Mouse (Mus musculus) intestine, embryonic 14.5 days (tissue): ENCODE measurements at regions not wholly inside any gene's neighbourhood (a gene's known extent, or its start where the extent isn't known, plus 50 kb on each side); places are given as distances from the start of the nearest gene placed in this dataset.

Experiments
- ATAC-seq: fragments of 200-750 bp; cut with Nextera tagmentation; replicated peaks from 2 replicates; pipeline ENCODE4 v1.8.0; 2017; ENCODE audit warnings: low read depth, moderate number of reproducible peaks, moderate TSS enrichment, moderate library complexity; ENCODE audit not compliant: low FRiP score, low TSS enrichment
- DNase-seq: peaks from one replicate; pipeline ENCODE4 v3.0.0-alpha.2; 2018; ENCODE audit warnings: low spot score
- H3K27ac ChIP-seq: fragments of 300-500 bp; sonication (generic); 2 replicates; pipeline ENCODE4 v1.5.1; 2014; ENCODE audit warnings: low read depth, mild to moderate bottlenecking, control low read depth
- H3K27me3 ChIP-seq: fragments of 300-500 bp; sonication (generic); replicated peaks from 2 replicates; pipeline ENCODE4 v1.6.1; 2014; ENCODE audit warnings: low read length, control low read depth; ENCODE audit not compliant: control insufficient read depth, insufficient read depth
- H3K36me3 ChIP-seq: fragments of 300-500 bp; sonication (generic); 2 replicates; pipeline ENCODE4 v1.6.1; 2014; ENCODE audit warnings: low read length, control low read depth; ENCODE audit not compliant: control insufficient read depth, insufficient read depth
- H3K4me1 ChIP-seq: fragments of 300-500 bp; sonication (generic); replicated peaks from 2 replicates; pipeline ENCODE4 v1.6.1; 2014; ENCODE audit warnings: low read length, control low read depth, mixed read lengths; ENCODE audit not compliant: control insufficient read depth, insufficient read depth
- H3K4me2 ChIP-seq: fragments of 300-500 bp; sonication (generic); 2 replicates; pipeline ENCODE4 v1.6.1; 2014; ENCODE audit warnings: low read length
- H3K4me3 ChIP-seq: fragments of 300-500 bp; sonication (generic); 2 replicates; pipeline ENCODE4 v1.5.1; 2014; ENCODE audit warnings: low read depth, low read length, control low read depth, mixed read lengths
- H3K9ac ChIP-seq: fragments of 300-500 bp; sonication (generic); 2 replicates; pipeline ENCODE4 v1.6.1; 2014; ENCODE audit warnings: mild to moderate bottlenecking, low read length
- H3K9me3 ChIP-seq: fragments of 300-500 bp; sonication (generic); 2 replicates; pipeline ENCODE4 v1.6.1; 2016; ENCODE audit warnings: low read length, control low read depth; ENCODE audit not compliant: control insufficient read depth
- WGBS: fragments of 180-500 bp; shearing (Covaris S2); extraction: QIAGEN DNeasy Blood & Tissue Kit; methylation state at CpG from one replicate; pipeline ENCODE4 v1.1.7; 2014; 5-methylcytosine and 5-hydroxymethylcytosine counted together

DNA sequence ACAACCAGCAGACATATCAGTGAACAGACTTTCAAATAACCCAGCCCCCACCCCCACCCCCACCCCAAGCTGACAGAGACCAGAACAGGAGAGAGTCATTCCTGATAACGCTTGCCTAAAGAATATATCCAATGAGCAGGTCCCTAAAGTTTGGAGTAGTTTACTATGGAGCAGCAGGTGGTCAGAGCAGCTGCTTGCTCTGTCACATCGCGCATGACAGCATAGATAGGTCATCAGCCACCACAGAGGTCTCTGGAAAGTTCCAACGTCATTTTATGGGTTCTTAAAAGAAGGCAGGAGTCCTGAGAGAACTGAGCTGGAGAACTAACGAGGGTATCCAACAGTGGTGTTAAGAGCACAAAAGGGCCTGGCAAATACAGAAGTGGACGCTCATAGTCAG lies 402.4 kb downstream of the H2al1j start:
- WGBS = 70% methylated on average over 6 of the region's 6 CpGs
- no peaks in the 10 kb centered on the region for H3K36me3 ChIP-seq
- ATAC-seq = no peak
- no peak for DNase-seq
- H3K4me3 ChIP-seq = no peak overlapping the region
- no peaks in the 10 kb centered on the region; the same call in 1 of the 2 replicates for H3K27me3 ChIP-seq
- no peak overlapping the region for H3K27ac ChIP-seq
- no peaks in the 10 kb centered on the region; the same call in 1 of the 2 replicates for H3K4me1 ChIP-seq
- no peak overlapping the region for H3K4me2 ChIP-seq
- no peaks in the 10 kb centered on the region for H3K9me3 ChIP-seq
- no peak overlapping the region for H3K9ac ChIP-seq

DNA sequence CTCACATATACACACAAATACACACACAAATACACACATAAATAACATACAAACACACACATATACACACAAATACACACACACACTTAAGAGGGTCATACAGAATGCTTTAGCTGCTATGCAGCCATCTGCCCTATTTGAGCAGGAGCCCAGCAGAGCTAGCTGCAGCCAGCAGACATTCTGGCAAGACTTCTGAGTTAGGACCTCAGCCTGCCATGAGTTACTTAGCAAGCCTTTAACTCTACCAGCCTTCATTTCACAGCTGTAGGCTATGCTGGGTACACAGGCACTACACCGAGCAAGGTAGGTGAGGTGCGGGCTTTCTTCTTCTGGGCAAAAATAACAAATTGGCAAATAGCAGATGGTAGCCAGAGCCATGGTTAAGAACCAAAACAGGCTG lies 404.7 kb downstream of the H2al1j start:
- 92% methylated on average over 2 of the region's 2 CpGs for WGBS
- no peaks in the 10 kb centered on the region for H3K9me3 ChIP-seq
- peaks cover 5% of the 10 kb centered on the region; the same call in 1 of the 2 replicates for H3K4me1 ChIP-seq
- DNase-seq = no peak
- no peak overlapping the region for H3K4me3 ChIP-seq
- no peak overlapping the region for H3K9ac ChIP-seq
- no peak overlapping the region for H3K27ac ChIP-seq
- H3K36me3 ChIP-seq = no peaks in the 10 kb centered on the region
- H3K27me3 ChIP-seq = no peaks in the 10 kb centered on the region; the same call in 1 of the 2 replicates
- no peak for ATAC-seq
- H3K4me2 ChIP-seq = no peak overlapping the region

DNA sequence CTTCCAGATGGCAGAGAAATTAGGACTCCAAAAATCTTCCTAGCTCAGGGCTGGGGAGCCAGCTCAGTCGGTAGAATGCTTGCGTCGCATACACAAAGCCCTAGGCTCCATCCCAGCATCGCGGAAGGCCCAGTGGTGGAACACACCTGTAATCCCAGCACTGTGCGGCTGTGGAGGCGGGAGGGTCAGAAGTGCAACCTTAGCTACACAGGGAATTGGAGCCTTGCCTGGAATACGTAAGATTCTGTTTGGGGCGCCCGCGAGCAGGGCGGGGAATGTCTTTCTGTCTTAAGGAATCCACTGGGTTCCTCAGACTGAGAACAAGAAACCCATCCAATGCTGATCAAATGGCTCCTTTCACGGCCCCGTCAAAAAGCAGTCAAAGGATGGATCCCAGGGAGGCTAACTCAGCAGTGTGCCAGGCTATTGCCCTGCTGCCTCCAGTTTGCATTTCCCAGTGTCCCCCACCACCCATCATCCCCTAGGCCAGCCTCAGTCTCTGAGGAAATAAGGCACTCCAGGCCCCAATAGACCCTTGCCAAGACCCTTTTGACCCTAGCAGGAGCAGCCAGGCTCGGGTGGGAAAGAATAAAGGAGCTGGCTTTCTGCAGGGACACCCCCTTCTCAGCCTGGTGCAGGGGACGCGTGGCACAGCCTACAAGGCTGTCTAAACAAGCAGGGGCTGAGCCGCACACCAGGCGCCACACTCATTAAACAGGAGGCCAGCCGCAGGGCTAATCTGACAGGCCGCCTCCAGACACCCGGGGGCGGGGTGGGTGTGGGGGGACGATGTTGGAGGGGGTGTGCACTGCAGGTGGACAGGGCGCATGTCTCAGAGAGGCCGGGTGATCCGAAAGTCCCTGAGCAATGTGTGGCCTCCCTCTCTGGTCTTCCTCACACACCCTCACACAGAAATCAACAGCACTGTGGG lies 407.1 kb downstream of the H2al1j start:
- WGBS = 33% methylated on average over 26 of the region's 27 CpGs
- ATAC-seq = peak; percentile 66

DNA sequence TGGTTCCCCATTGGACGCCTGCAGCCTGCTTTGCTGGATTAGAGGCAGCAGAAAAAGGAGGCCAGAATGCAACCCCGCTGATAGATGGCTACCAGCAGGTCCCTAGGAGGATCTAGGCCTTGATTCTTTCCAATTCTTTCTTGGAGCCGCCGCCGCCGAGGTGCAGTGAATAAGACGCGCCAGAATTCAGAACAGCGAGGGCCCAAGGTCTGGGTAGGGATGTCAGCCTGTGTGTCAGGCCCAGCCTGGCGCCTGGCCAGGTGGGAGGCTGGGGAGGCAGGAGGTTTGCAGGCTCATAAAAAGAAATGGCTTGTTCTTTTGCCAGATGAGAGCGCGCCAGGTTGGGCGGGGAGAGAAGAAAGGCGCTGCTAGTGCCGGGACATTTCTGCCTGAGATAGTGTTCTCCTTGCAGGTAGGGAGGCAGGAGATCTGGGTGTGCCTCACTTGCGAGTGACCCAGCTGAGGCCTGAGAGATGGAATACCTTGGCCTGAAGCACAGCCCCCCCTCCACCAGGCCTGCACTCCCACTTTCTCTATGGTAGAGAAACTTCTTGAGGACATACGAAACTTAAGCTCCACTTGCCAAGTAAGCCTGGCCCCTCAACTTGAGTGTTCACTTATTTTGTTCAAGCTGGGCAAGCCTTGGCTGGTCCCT lies 408.0 kb downstream of the H2al1j start:
- DNase-seq (peak; percentile 57), ATAC-seq (no peak)
- H3K27me3 ChIP-seq = peaks cover 3% of the 10 kb centered on the region; the same call in 1 of the 2 replicates

More for the DNA sequence above, 407.1 kb downstream of the H2al1j start:
- H3K27me3 ChIP-seq = peaks cover 2% of the 10 kb centered on the region; the same call in 1 of the 2 replicates
- H3K4me2 ChIP-seq = no peak overlapping the region
- no peaks in the 10 kb centered on the region for H3K36me3 ChIP-seq
- peaks cover 5% of the 10 kb centered on the region; the same call in 1 of the 2 replicates for H3K4me1 ChIP-seq
- H3K9me3 ChIP-seq = no peaks in the 10 kb centered on the region
- no peak overlapping the region for H3K9ac ChIP-seq
- H3K27ac ChIP-seq = peak overlapping the region; percentile 17; the same call in 1 of the 2 replicates
- peak; percentile 55 for DNase-seq
- H3K4me3 ChIP-seq = no peak overlapping the region

DNA sequence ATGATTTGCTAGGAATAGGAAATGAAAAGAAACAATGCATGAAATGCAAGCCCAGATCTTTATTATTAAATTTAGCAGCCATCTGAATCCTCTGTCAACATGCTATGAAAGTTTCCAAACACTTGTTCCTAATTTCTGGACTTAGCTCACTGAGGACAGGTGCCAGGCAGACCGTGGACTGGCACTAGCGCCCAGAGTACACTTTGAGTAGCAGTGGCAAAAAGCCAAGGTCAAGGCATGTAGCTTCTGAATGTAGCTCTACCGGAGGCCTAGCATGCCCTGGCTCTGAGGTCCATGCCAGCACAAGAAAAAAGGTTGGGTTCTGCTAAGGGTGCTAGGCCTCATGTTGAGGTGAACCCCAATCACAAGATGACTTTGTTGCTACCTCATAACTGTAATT lies 408.9 kb downstream of the H2al1j start:
- no peak for DNase-seq
- ATAC-seq = no peak
- WGBS = 85% methylated on average over 3 of the region's 3 CpGs
- Histone ChIP-seq H3K27me3 (peaks cover 3% of the 10 kb centered on the region; the same call in 1 of the 2 replicates), H3K27ac (no peak overlapping the region), H3K4me1 (peaks cover 5% of the 10 kb centered on the region; the same call in 1 of the 2 replicates), H3K4me2 (no peak overlapping the region), H3K4me3 (no peak overlapping the region), H3K36me3 (no peaks in the 10 kb centered on the region), H3K9ac (no peak overlapping the region), H3K9me3 (no peaks in the 10 kb centered on the region)

More for the DNA sequence above, 408.0 kb downstream of the H2al1j start:
- Histone ChIP-seq H3K4me3 (no peak overlapping the region), H3K9ac (no peak overlapping the region), H3K27ac (peak overlapping the region; percentile 17; the same call in 1 of the 2 replicates), H3K4me2 (no peak overlapping the region), H3K4me1 (peaks cover 5% of the 10 kb centered on the region; the same call in 1 of the 2 replicates), H3K9me3 (no peaks in the 10 kb centered on the region), H3K36me3 (no peaks in the 10 kb centered on the region)
- WGBS = 29% methylated on average over 17 of the region's 17 CpGs

DNA sequence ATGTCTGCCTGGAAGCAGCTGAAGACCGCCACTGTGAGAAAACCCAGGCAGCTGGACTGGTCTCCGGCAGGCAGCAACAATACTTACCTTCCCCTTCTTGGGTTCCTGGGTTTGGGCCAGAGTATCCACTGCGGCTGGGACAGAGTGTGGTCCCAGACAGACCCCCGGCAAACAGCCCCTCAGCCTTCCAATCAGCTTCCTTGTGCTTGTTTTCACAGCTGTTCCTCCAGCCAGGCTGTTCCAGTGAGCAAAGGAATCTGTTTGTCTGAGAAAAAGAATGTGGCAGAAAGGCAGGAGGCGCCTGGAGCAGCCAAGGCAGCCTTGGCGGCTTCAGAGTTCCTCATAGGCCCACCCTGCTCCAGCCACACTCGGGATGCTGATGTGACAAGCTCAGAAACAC lies 411.9 kb downstream of the H2al1j start:
- H3K4me3 ChIP-seq = no peak overlapping the region
- H3K9me3 ChIP-seq = no peaks in the 10 kb centered on the region
- DNase-seq = no peak
- H3K4me2 ChIP-seq = no peak overlapping the region
- H3K27ac ChIP-seq = no peak overlapping the region; the same call in 1 of the 2 replicates
- ATAC-seq = no peak
- H3K9ac ChIP-seq = no peak overlapping the region
- no peaks in the 10 kb centered on the region for H3K36me3 ChIP-seq
- H3K27me3 ChIP-seq = peaks cover 3% of the 10 kb centered on the region; the same call in 1 of the 2 replicates
- H3K4me1 ChIP-seq = peaks cover 5% of the 10 kb centered on the region; the same call in 1 of the 2 replicates
- 35% methylated on average over 7 of the region's 7 CpGs for WGBS

DNA sequence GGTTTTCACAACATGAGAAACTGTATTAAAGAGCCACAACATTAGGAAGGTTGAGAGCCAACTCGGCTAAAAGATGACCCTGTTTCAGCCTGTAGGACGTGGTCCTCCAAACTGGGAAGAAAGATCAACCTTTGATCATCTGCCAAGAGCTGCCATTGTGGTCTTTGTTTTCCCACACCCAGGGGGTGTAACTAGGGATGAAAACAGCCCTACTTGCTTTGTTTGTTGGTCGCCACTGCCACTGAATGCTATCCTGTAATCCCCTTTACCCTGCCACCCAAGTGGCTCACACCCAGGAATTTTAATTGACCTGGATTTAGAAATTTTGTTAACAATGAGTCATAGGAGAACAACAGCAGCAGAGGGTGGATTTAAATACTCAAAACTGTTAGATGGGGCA lies 414.2 kb downstream of the Bcor start:
- Histone ChIP-seq H3K27me3 (no peaks in the 10 kb centered on the region), H3K4me1 (no peaks in the 10 kb centered on the region), H3K9ac (no peak overlapping the region), H3K4me3 (no peak overlapping the region), H3K4me2 (no peak overlapping the region), H3K9me3 (no peaks in the 10 kb centered on the region), H3K36me3 (no peaks in the 10 kb centered on the region), H3K27ac (no peak overlapping the region)
- DNase-seq = no peak
- ATAC-seq = no peak
- 43% methylated on average over 3 of the region's 3 CpGs for WGBS

DNA sequence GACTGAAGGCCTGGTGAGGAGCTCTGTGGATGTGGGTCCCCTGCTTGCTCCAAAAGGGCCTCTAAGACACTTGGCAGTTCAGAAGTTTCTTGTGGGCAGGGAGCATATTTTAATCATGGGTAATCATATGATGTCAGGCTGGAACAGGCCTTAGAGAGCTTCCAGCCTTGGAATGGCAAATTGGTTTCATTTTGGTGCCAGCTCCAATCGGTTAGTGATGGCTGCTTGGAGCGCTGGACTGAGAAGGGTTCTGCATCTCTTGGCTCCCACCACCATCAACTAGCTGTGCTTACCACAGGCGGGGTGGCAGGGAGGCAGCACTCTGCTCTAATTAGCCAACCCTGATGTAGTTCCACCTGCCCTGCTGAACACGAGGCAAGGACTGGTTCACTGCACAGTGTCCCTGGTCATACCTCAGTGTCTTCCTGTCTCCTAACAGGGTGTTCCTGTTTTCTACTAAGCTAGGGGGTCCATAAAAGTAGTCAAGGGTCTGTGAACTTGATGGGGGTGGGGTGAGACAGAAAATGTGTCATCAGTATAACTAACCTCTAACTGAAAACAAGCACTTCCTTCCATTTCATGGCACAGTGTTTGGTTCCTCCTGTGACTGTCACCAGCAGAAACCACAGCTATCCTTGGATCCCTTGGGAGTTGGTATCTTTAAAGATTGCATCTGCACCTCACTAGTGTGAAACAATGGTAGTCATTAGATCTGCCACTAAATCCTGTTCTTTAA lies 412.6 kb downstream of the Bcor start:
- WGBS = 76% methylated on average over 4 of the region's 4 CpGs

More for the DNA sequence above, 412.6 kb downstream of the Bcor start:
- H3K4me3 ChIP-seq = no peak overlapping the region
- H3K9me3 ChIP-seq = no peaks in the 10 kb centered on the region
- H3K4me2 ChIP-seq = no peak overlapping the region
- DNase-seq (no peak), ATAC-seq (no peak)
- no peak overlapping the region for H3K27ac ChIP-seq
- H3K4me1 ChIP-seq = no peaks in the 10 kb centered on the region
- H3K9ac ChIP-seq = no peak overlapping the region
- H3K36me3 ChIP-seq = no peaks in the 10 kb centered on the region
- no peaks in the 10 kb centered on the region for H3K27me3 ChIP-seq
